Mouse (Mus musculus) liver, embryonic 13.5 days (tissue): ENCODE measurements around the gene Htr6. TPM values are rescaled to one million over a fixed set of nuclear protein-coding genes. Genes with fewer than 3 reads are reported as not detected.

Experiments
- ATAC-seq: fragments of 200-750 bp; cut with Nextera tagmentation; 2 replicates; pipeline ENCODE4 v1.8.0; 2017; ENCODE audit warnings: low read depth, mild to moderate bottlenecking, moderate number of reproducible peaks, moderate library complexity
- DNase-seq: peaks from one replicate; pipeline ENCODE4 v3.0.0; 2022
- H3K27ac ChIP-seq: fragments of 300-500 bp; sonication (generic); 2 replicates; pipeline ENCODE4 v1.5.1; 2015; ENCODE audit warnings: moderate library complexity, mild to moderate bottlenecking, inconsistent platforms
- H3K27me3 ChIP-seq: fragments of 300-500 bp; sonication (generic); 2 replicates; pipeline ENCODE4 v1.6.1; 2015; ENCODE audit warnings: mild to moderate bottlenecking, inconsistent platforms
- H3K36me3 ChIP-seq: fragments of 300-500 bp; sonication (generic); 2 replicates; pipeline ENCODE4 v1.6.1; 2015; ENCODE audit warnings: mild to moderate bottlenecking, inconsistent platforms
- H3K4me1 ChIP-seq: fragments of 300-500 bp; sonication (generic); replicated peaks from 2 replicates; pipeline ENCODE4 v1.6.1; 2015; ENCODE audit warnings: inconsistent platforms
- H3K4me2 ChIP-seq: fragments of 300-500 bp; sonication (generic); 2 replicates; pipeline ENCODE4 v1.6.1; 2015; ENCODE audit warnings: inconsistent platforms, mild to moderate bottlenecking, moderate library complexity
- H3K4me3 ChIP-seq: fragments of 300-500 bp; sonication (generic); replicated peaks from 2 replicates; pipeline ENCODE4 v1.5.1; 2015; ENCODE audit warnings: mild to moderate bottlenecking, inconsistent platforms
- H3K9ac ChIP-seq: fragments of 300-500 bp; sonication (generic); 2 replicates; pipeline ENCODE4 v1.6.1; 2015; ENCODE audit warnings: mild to moderate bottlenecking, inconsistent platforms
- H3K9me3 ChIP-seq: fragments of 300-500 bp; sonication (generic); replicated peaks from 2 replicates; pipeline ENCODE4 v1.6.1; 2016; ENCODE audit warnings: inconsistent platforms
- WGBS: fragments of 180-500 bp; shearing (Covaris S2); methylation state at CpG from one replicate; pipeline ENCODE4 v1.1.7; 2015; ENCODE audit not compliant: insufficient replicate concordance; 5-methylcytosine and 5-hydroxymethylcytosine counted together
- polyA plus RNA-seq: library from polyadenylated mRNA; unstranded; fragments of >200 nt; fragmentation: Nextera tagmentation; extraction: Ambion mirVana; gene quantifications from 2 replicates; pipeline ENCODE4 v1.2.1, GENCODE M21; 2015

Htr6 gene
- polyA plus RNA-seq: not detected in 2 replicates

GRCm38 (mm10) chr4:139075041-139075711 lies at the start of gene Htr6:
TSS of gene Htr6 (minus strand) at chr4:139075570.
- Histone ChIP-seq H3K9ac (no peak within 1 kb of the TSS), H3K9me3 (no peaks in the 10 kb centered on the region), H3K4me1 (0 out of 2 replicates have a peak, but pooled peaks cover 6% of the 10 kb centered on the region), H3K27me3 (peaks cover 75% of the 10 kb centered on the region), H3K27ac (no peak within 1 kb of the TSS), H3K4me2 (peak within 1 kb of the TSS; percentile 58), H3K4me3 (peak within 1 kb of the TSS; percentile 43), H3K36me3 (no peaks in the 10 kb centered on the region)
- WGBS: under 1% methylated on average over 65 of the region's 77 CpGs
- ATAC-seq: no peak
- no peak for DNase-seq

GRCm38 (mm10) chr4:139124940-139125339 lies 49.6 kb upstream of the Htr6 start:
- no peak for DNase-seq
- Histone ChIP-seq H3K4me3 (no peak overlapping the region), H3K27me3 (no peaks in the 10 kb centered on the region), H3K4me1 (peaks cover 80% of the 10 kb centered on the region), H3K9ac (no peak overlapping the region), H3K36me3 (peaks cover 10% of the 10 kb centered on the region), H3K4me2 (no peak overlapping the region), H3K27ac (peak overlapping the region; percentile 43; the same call in 1 of the 2 replicates), H3K9me3 (no peaks in the 10 kb centered on the region)
- ATAC-seq: no peak
- WGBS: 67% methylated on average over 6 of the region's 6 CpGs

- 39% methylated on average over 4 of the region's 4 CpGs for WGBS
- peak overlapping the region; percentile 33; the same call in 1 of the 2 replicates for H3K9ac ChIP-seq
- peaks cover 84% of the 10 kb centered on the region for H3K4me1 ChIP-seq
- peak overlapping the region; percentile 42 for H3K4me2 ChIP-seq
- no peaks in the 10 kb centered on the region for H3K9me3 ChIP-seq
- no peak overlapping the region for H3K4me3 ChIP-seq
- peaks cover 10% of the 10 kb centered on the region for H3K36me3 ChIP-seq
- ATAC-seq: peak; percentile 80
- peak overlapping the region; percentile 58; the same call in 1 of the 2 replicates for H3K27ac ChIP-seq
- H3K27me3 ChIP-seq: no peaks in the 10 kb centered on the region
- DNase-seq: no peak
Measured at GRCm38 (mm10) chr4:139122557-139122956, 47.2 kb upstream of the Htr6 start.

GRCm38 (mm10) chr4:139120998-139121397 lies 45.6 kb upstream of the Htr6 start:
- Histone ChIP-seq H3K36me3 (no peaks in the 10 kb centered on the region), H3K9ac (no peak overlapping the region), H3K9me3 (no peaks in the 10 kb centered on the region), H3K27ac (no peak overlapping the region), H3K4me3 (no peak overlapping the region), H3K27me3 (no peaks in the 10 kb centered on the region), H3K4me1 (peaks cover 98% of the 10 kb centered on the region), H3K4me2 (no peak overlapping the region)
- WGBS: 38% methylated on average over 7 of the region's 7 CpGs
- ATAC-seq (no peak), DNase-seq (no peak)

GRCm38 (mm10) chr4:139120281-139120814 lies 45.0 kb upstream of the Htr6 start:
- H3K27ac ChIP-seq: no peak overlapping the region
- H3K4me1 ChIP-seq: peaks cover 99% of the 10 kb centered on the region
- no peak overlapping the region for H3K4me2 ChIP-seq
- WGBS: 78% methylated on average over 4 of the region's 4 CpGs
- H3K27me3 ChIP-seq: no peaks in the 10 kb centered on the region
- H3K9ac ChIP-seq: no peak overlapping the region
- ATAC-seq (no peak), DNase-seq (no peak)
- H3K4me3 ChIP-seq: no peak overlapping the region
- no peaks in the 10 kb centered on the region for H3K36me3 ChIP-seq
- no peaks in the 10 kb centered on the region for H3K9me3 ChIP-seq

- Histone ChIP-seq H3K4me1 (peaks cover 98% of the 10 kb centered on the region), H3K4me2 (peak overlapping the region; percentile 23), H3K27ac (peak overlapping the region; percentile 82), H3K9ac (peak overlapping the region; percentile 19; the same call in 1 of the 2 replicates), H3K9me3 (no peaks in the 10 kb centered on the region), H3K4me3 (no peak overlapping the region), H3K27me3 (no peaks in the 10 kb centered on the region), H3K36me3 (no peaks in the 10 kb centered on the region)
- 37% methylated on average over 3 of the region's 3 CpGs for WGBS
- ATAC-seq (peak; percentile 89), DNase-seq (peak; percentile 41)
Measured at GRCm38 (mm10) chr4:139116356-139117063, 41.1 kb upstream of the Htr6 start.

GRCm38 (mm10) chr4:139115721-139116120 lies 40.4 kb upstream of the Htr6 start:
- Histone ChIP-seq H3K4me3 (no peak overlapping the region), H3K9ac (no peak overlapping the region), H3K4me1 (peaks cover 98% of the 10 kb centered on the region), H3K27me3 (no peaks in the 10 kb centered on the region), H3K27ac (peak overlapping the region; percentile 82; the same call in 1 of the 2 replicates), H3K36me3 (no peaks in the 10 kb centered on the region), H3K9me3 (no peaks in the 10 kb centered on the region), H3K4me2 (no peak overlapping the region)
- WGBS: 77% methylated on average over 5 of the region's 5 CpGs
- ATAC-seq: no peak
- DNase-seq: no peak

- no peak for ATAC-seq
- Histone ChIP-seq H3K27ac (no peak overlapping the region; the same call in 1 of the 2 replicates), H3K9me3 (no peaks in the 10 kb centered on the region), H3K9ac (no peak overlapping the region), H3K36me3 (no peaks in the 10 kb centered on the region), H3K4me2 (no peak overlapping the region), H3K27me3 (no peaks in the 10 kb centered on the region), H3K4me3 (no peak overlapping the region), H3K4me1 (peaks cover 77% of the 10 kb centered on the region)
- DNase-seq: no peak
- 62% methylated on average over 3 of the region's 3 CpGs for WGBS
Measured at GRCm38 (mm10) chr4:139112482-139112881, 37.1 kb upstream of the Htr6 start.

- peaks cover 67% of the 10 kb centered on the region for H3K4me1 ChIP-seq
- H3K9me3 ChIP-seq: no peaks in the 10 kb centered on the region
- no peaks in the 10 kb centered on the region for H3K27me3 ChIP-seq
- H3K4me2 ChIP-seq: peak overlapping the region; percentile 20; the same call in 1 of the 2 replicates
- H3K27ac ChIP-seq: peak overlapping the region; percentile 62
- H3K4me3 ChIP-seq: no peak overlapping the region
- DNase-seq: no peak
- H3K36me3 ChIP-seq: peaks cover 5% of the 10 kb centered on the region; the same call in 1 of the 2 replicates
- peak overlapping the region; percentile 17; the same call in 1 of the 2 replicates for H3K9ac ChIP-seq
- 48% methylated on average over 3 of the region's 3 CpGs for WGBS
- no peak for ATAC-seq
Measured at GRCm38 (mm10) chr4:139111421-139111820, 36.1 kb upstream of the Htr6 start.

GRCm38 (mm10) chr4:139110858-139111257 lies 35.5 kb upstream of the Htr6 start:
- 13% methylated on average over 3 of the region's 3 CpGs for WGBS
- no peak; the same call in 1 of the 2 replicates for ATAC-seq
- peak overlapping the region; percentile 20; the same call in 1 of the 2 replicates for H3K4me2 ChIP-seq

GRCm38 (mm10) chr4:139105453-139105852 lies 30.1 kb upstream of the Htr6 start:
- WGBS: 89% methylated on average over 1 of the region's 1 CpGs
- no peaks in the 10 kb centered on the region for H3K9me3 ChIP-seq
- H3K36me3 ChIP-seq: peaks cover 41% of the 10 kb centered on the region
- no peak overlapping the region for H3K9ac ChIP-seq
- no peak overlapping the region for H3K27ac ChIP-seq
- H3K4me3 ChIP-seq: no peak overlapping the region
- H3K4me2 ChIP-seq: no peak overlapping the region
- DNase-seq: no peak
- no peak for ATAC-seq
- H3K27me3 ChIP-seq: no peaks in the 10 kb centered on the region
- H3K4me1 ChIP-seq: peaks cover 9% of the 10 kb centered on the region

More at GRCm38 (mm10) chr4:139110858-139111257, 35.5 kb upstream of the Htr6 start:
- Histone ChIP-seq H3K4me1 (peaks cover 61% of the 10 kb centered on the region), H3K9me3 (no peaks in the 10 kb centered on the region), H3K27ac (peak overlapping the region; percentile 62), H3K36me3 (peaks cover 5% of the 10 kb centered on the region; the same call in 1 of the 2 replicates), H3K9ac (peak overlapping the region; percentile 17; the same call in 1 of the 2 replicates), H3K4me3 (no peak overlapping the region), H3K27me3 (no peaks in the 10 kb centered on the region)
- no peak for DNase-seq
